Mouse (Mus musculus) embryonic facial prominence, embryonic 14.5 days (tissue): ENCODE data around the gene Parvb. TPM values are rescaled to one million over a fixed set of nuclear protein-coding genes. Genes with fewer than 3 reads are reported as not detected.

Experiments
- ATAC-seq: fragments of 200-750 bp; cut with Nextera tagmentation; 2 replicates; pipeline ENCODE4 v1.8.0; 2017; ENCODE audit warnings: low read depth, moderate number of reproducible peaks, moderate TSS enrichment
- DNase-seq: peaks from one replicate; pipeline ENCODE4 v3.0.0-alpha.2; 2015; ENCODE audit warnings: low spot score
- H3K27ac ChIP-seq: fragments of 300-500 bp; sonication (generic); replicated peaks from 2 replicates; pipeline ENCODE4 v1.5.1; 2014; ENCODE audit warnings: low read depth, mild to moderate bottlenecking, low read length, moderate library complexity
- H3K27me3 ChIP-seq: fragments of 300-500 bp; sonication (generic); replicated peaks from 2 replicates; pipeline ENCODE4 v1.6.1; 2014; ENCODE audit warnings: low read length; ENCODE audit not compliant: control insufficient read depth, insufficient read depth
- H3K36me3 ChIP-seq: fragments of 300-500 bp; sonication (generic); 2 replicates; pipeline ENCODE4 v1.6.1; 2014; ENCODE audit warnings: low read length, mixed read lengths; ENCODE audit not compliant: control insufficient read depth, insufficient read depth
- H3K4me1 ChIP-seq: fragments of 300-500 bp; sonication (generic); 2 replicates; pipeline ENCODE4 v1.6.1; 2014; ENCODE audit warnings: antibody characterized with exemption, low read length; ENCODE audit not compliant: control insufficient read depth, insufficient read depth
- H3K4me2 ChIP-seq: fragments of 300-500 bp; sonication (generic); 2 replicates; pipeline ENCODE4 v1.6.1; 2014; ENCODE audit warnings: low read depth, mild to moderate bottlenecking, low read length, moderate library complexity, mixed read lengths
- H3K4me3 ChIP-seq: fragments of 300-500 bp; sonication (generic); 2 replicates; pipeline ENCODE4 v1.5.1; 2014; ENCODE audit warnings: low read depth, mild to moderate bottlenecking, low read length
- H3K9ac ChIP-seq: fragments of 300-500 bp; sonication (generic); 2 replicates; pipeline ENCODE4 v1.6.1; 2014; ENCODE audit warnings: low read depth, mild to moderate bottlenecking, low read length, moderate library complexity, mixed read lengths
- H3K9me3 ChIP-seq: fragments of 300-500 bp; sonication (generic); 2 replicates; pipeline ENCODE4 v1.6.1; 2016; ENCODE audit warnings: low read length; ENCODE audit not compliant: control insufficient read depth
- WGBS: fragments of 180-500 bp; shearing (Covaris S2); extraction: QIAGEN DNeasy Blood & Tissue Kit; methylation state at CpG from one replicate; pipeline ENCODE4 v1.1.7; 2014; 5-methylcytosine and 5-hydroxymethylcytosine counted together
- polyA plus RNA-seq: library from polyadenylated mRNA; unstranded; fragments of >200 nt; fragmentation: Nextera tagmentation; extraction: Ambion mirVana; gene quantifications from 2 replicates; pipeline ENCODE4 v1.2.1, GENCODE M21; 2014

Gene Parvb
- polyA plus RNA-seq, 1 experiment from 2014 or later: 7.8 TPM

- Histone ChIP-seq H3K4me2 (peak overlapping the region; percentile 23), H3K36me3 (no peaks in the 10 kb centered on the region), H3K4me3 (no peak overlapping the region), H3K4me1 (peaks cover 18% of the 10 kb centered on the region), H3K27me3 (no peaks in the 10 kb centered on the region; the same call in 1 of the 2 replicates), H3K9ac (no peak overlapping the region), H3K27ac (no peak overlapping the region), H3K9me3 (no peaks in the 10 kb centered on the region)
- ATAC-seq (peak; percentile 38; the same call in 1 of the 2 replicates), DNase-seq (no peak)
- WGBS: 16% methylated on average over 16 of the region's 16 CpGs
Measured at GRCm38 (mm10) chr15:84238991-84239401, 7.2 kb downstream of the Parvb start.

GRCm38 (mm10) chr15:84241520-84241919 lies 9.7 kb downstream of the Parvb start:
- Histone ChIP-seq H3K4me1 (peaks cover 18% of the 10 kb centered on the region), H3K27me3 (no peaks in the 10 kb centered on the region; the same call in 1 of the 2 replicates), H3K27ac (peak overlapping the region; percentile 29; the same call in 1 of the 2 replicates), H3K9ac (no peak overlapping the region), H3K36me3 (no peaks in the 10 kb centered on the region), H3K9me3 (no peaks in the 10 kb centered on the region), H3K4me2 (no peak overlapping the region), H3K4me3 (no peak overlapping the region)
- 10% methylated on average over 7 of the region's 7 CpGs for WGBS
- ATAC-seq (peak; percentile 88), DNase-seq (peak; percentile 84)

GRCm38 (mm10) chr15:84245104-84245503 lies 13.3 kb downstream of the Parvb start:
- ATAC-seq: no peak
- WGBS: 60% methylated on average over 7 of the region's 7 CpGs
- Histone ChIP-seq H3K4me2 (no peak overlapping the region), H3K4me3 (no peak overlapping the region), H3K27me3 (no peaks in the 10 kb centered on the region), H3K27ac (no peak overlapping the region), H3K9me3 (peaks cover 7% of the 10 kb centered on the region), H3K36me3 (no peaks in the 10 kb centered on the region), H3K4me1 (peaks cover 9% of the 10 kb centered on the region), H3K9ac (no peak overlapping the region)
- no peak for DNase-seq

GRCm38 (mm10) chr15:84246195-84246594 lies 14.4 kb downstream of the Parvb start:
- no peaks in the 10 kb centered on the region for H3K27me3 ChIP-seq
- DNase-seq (no peak), ATAC-seq (no peak)
- H3K36me3 ChIP-seq: no peaks in the 10 kb centered on the region
- no peak overlapping the region for H3K9ac ChIP-seq
- 90% methylated on average over 6 of the region's 6 CpGs for WGBS
- H3K9me3 ChIP-seq: peaks cover 7% of the 10 kb centered on the region
- H3K4me1 ChIP-seq: peaks cover 8% of the 10 kb centered on the region
- H3K27ac ChIP-seq: no peak overlapping the region
- H3K4me2 ChIP-seq: no peak overlapping the region
- no peak overlapping the region for H3K4me3 ChIP-seq

- WGBS: 94% methylated on average over 3 of the region's 3 CpGs
- Histone ChIP-seq H3K27ac (no peak overlapping the region), H3K27me3 (no peaks in the 10 kb centered on the region), H3K4me2 (no peak overlapping the region), H3K4me3 (no peak overlapping the region), H3K9ac (no peak overlapping the region), H3K9me3 (peaks cover 7% of the 10 kb centered on the region), H3K36me3 (no peaks in the 10 kb centered on the region), H3K4me1 (0 out of 2 replicates have a peak, but pooled peaks cover 2% of the 10 kb centered on the region)
- DNase-seq: no peak
- ATAC-seq: no peak
Measured at GRCm38 (mm10) chr15:84247309-84247708, 15.5 kb downstream of the Parvb start.

- Histone ChIP-seq H3K4me2 (no peak overlapping the region), H3K36me3 (no peaks in the 10 kb centered on the region), H3K27me3 (no peaks in the 10 kb centered on the region), H3K9ac (no peak overlapping the region), H3K4me1 (0 out of 2 replicates have a peak, but pooled peaks cover 10% of the 10 kb centered on the region), H3K4me3 (no peak overlapping the region), H3K9me3 (peaks cover 7% of the 10 kb centered on the region), H3K27ac (no peak overlapping the region)
- 38% methylated on average over 13 of the region's 13 CpGs for WGBS
- ATAC-seq: peak; percentile 42
- peak; percentile 87 for DNase-seq
Measured at GRCm38 (mm10) chr15:84251227-84251626, 19.4 kb downstream of the Parvb start.

GRCm38 (mm10) chr15:84252645-84253044 lies 20.8 kb downstream of the Parvb start:
- Histone ChIP-seq H3K36me3 (no peaks in the 10 kb centered on the region), H3K4me3 (no peak overlapping the region), H3K4me2 (no peak overlapping the region), H3K4me1 (0 out of 2 replicates have a peak, but pooled peaks cover 10% of the 10 kb centered on the region), H3K9me3 (peaks cover under 1% of the 10 kb centered on the region; the same call in 1 of the 2 replicates), H3K27ac (no peak overlapping the region), H3K9ac (no peak overlapping the region), H3K27me3 (no peaks in the 10 kb centered on the region)
- 87% methylated on average over 7 of the region's 7 CpGs for WGBS
- no peak for DNase-seq
- no peak for ATAC-seq

GRCm38 (mm10) chr15:84253757-84254156 lies 21.9 kb downstream of the Parvb start:
- ATAC-seq: peak; percentile 48; the same call in 1 of the 2 replicates
- Histone ChIP-seq H3K9ac (no peak overlapping the region), H3K4me2 (no peak overlapping the region), H3K4me3 (no peak overlapping the region), H3K9me3 (no peaks in the 10 kb centered on the region), H3K27me3 (no peaks in the 10 kb centered on the region), H3K36me3 (no peaks in the 10 kb centered on the region), H3K4me1 (0 out of 2 replicates have a peak, but pooled peaks cover 10% of the 10 kb centered on the region), H3K27ac (peak overlapping the region; percentile 10; the same call in 1 of the 2 replicates)
- 47% methylated on average over 11 of the region's 11 CpGs for WGBS
- peak; percentile 68 for DNase-seq

- 0 out of 2 replicates have a peak, but pooled peaks cover 10% of the 10 kb centered on the region for H3K4me1 ChIP-seq
- H3K9ac ChIP-seq: no peak overlapping the region
- WGBS: 67% methylated on average over 8 of the region's 8 CpGs
- no peak overlapping the region for H3K4me3 ChIP-seq
- no peak overlapping the region for H3K4me2 ChIP-seq
- no peaks in the 10 kb centered on the region for H3K9me3 ChIP-seq
- 0 out of 2 replicates have a peak overlapping the region, but pooled peaks have one; percentile 10 for H3K27ac ChIP-seq
- ATAC-seq: no peak
- H3K27me3 ChIP-seq: no peaks in the 10 kb centered on the region
- H3K36me3 ChIP-seq: no peaks in the 10 kb centered on the region
- DNase-seq: no peak
Measured at GRCm38 (mm10) chr15:84254387-84254786, 22.5 kb downstream of the Parvb start.
